Mouse (Mus musculus): ENCODE measurements at regions not wholly inside any gene's neighbourhood (a gene's known extent, or its start where the extent isn't known, plus 50 kb on each side); places are given as distances from the start of the nearest gene placed in this dataset.

DNA sequence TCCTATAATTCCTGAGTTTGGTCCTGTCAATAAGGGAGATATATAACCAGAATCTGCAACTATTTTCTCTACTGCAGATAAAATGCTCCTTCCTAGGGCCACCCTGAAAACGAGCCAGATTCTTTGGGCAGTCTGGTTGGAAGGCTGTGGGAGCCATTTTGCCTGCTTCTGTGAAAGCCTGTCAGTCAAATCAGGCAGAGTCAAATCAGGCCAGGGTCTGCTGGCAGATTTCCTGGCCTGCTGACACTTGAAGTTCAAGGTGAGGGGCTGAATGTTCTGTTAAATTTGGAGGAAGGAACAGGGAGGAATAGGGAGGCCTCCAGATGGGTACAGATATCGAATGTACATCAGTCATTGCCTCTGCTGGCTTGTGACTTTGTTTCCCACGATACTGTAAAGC, 206.0 kb upstream of the Pkn2 start:
- H3K36me3 ChIP-seq (ENCODE audit: control insufficient read depth, insufficient read depth, low read length), result no peaks in the 10 kb centered on the region
- H3K4me1 ChIP-seq (replicated peaks; ENCODE audit: control insufficient read depth, insufficient read depth, low read length), result no peaks in the 10 kb centered on the region

DNA sequence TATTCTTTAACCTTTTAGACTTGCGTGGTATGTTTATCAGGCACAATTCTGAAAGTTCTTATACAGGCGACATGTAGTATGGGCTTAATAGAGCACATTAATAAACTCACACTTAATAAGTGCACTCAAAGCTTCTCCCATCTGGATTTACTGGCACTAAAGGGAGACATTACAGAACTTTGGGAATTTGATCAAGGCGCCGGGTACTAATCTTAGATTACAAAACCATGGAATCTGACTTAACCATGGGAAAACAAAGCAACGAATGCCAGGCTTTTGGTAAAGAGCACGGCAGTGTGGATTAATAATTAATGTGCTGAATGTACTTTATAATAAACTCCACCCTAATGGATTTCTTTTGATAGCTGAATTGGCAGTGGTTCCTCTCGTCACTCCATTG, 196.5 kb upstream of the Pkn2 start:
- WGBS, result 96% methylated on average over 7 of the region's 7 CpGs

More for the DNA sequence above, 206.0 kb upstream of the Pkn2 start:
- Histone ChIP-seq H3K27me3 (ENCODE audit: control insufficient read depth, insufficient read depth, low read length) (no peaks in the 10 kb centered on the region), H3K27ac (ENCODE audit: control insufficient read depth, insufficient read depth, low read length) (no peak overlapping the region), H3K4me3 (ENCODE audit: control insufficient read depth, insufficient read depth, low read length) (no peak overlapping the region)
- TF ChIP-seq CTCF (IDR thresholded peaks at IDR 0.05; ENCODE audit: borderline replicate concordance, control insufficient read depth, extremely low read depth, insufficient read depth, low read length, poor library complexity) (no peak), POLR2A (IDR thresholded peaks at IDR 0.05; ENCODE audit: control insufficient read depth, extremely low read depth, insufficient read depth, low read length, poor library complexity) (no peak)
- WGBS, result 81% methylated on average over 3 of the region's 3 CpGs
- no peak for DNase-seq

DNA sequence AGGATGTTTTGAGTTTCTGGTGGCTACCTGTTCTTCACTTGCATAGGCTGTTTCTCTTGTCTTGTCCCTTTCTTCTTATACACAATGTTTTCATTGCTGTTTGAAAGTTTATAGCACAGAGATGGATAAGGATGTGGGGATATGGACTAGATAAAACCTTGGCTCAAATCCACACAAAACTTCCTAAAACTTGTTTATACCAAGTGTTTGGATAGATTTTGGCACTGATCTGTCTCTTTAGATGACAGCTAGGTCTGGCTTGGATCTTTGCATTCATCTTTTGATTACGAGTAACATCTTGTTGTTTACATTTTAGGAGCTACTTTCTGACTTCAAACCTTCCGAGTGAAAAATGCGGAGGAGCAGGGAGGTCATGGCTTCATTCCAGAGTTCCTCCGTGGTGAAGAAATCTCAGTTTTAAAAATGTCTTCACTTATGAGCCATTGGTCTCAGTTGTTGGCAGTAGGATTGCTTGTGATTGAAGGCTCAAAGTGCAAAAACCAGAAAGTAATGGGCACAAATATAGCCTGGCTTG, 190.1 kb upstream of the Pkn2 start:
- 94% methylated on average over 4 of the region's 4 CpGs for WGBS
- Histone ChIP-seq H3K27me3 (ENCODE audit: control insufficient read depth, insufficient read depth, low read length) (no peaks in the 10 kb centered on the region), H3K36me3 (ENCODE audit: control insufficient read depth, insufficient read depth, low read length) (no peaks in the 10 kb centered on the region), H3K27ac (ENCODE audit: control insufficient read depth, insufficient read depth, low read length) (no peak overlapping the region), H3K4me1 (replicated peaks; ENCODE audit: control insufficient read depth, insufficient read depth, low read length) (no peaks in the 10 kb centered on the region), H3K4me3 (ENCODE audit: control insufficient read depth, insufficient read depth, low read length) (no peak overlapping the region)
- DNase-seq, result no peak
- TF ChIP-seq CTCF (IDR thresholded peaks at IDR 0.05; ENCODE audit: borderline replicate concordance, control insufficient read depth, extremely low read depth, insufficient read depth, low read length, poor library complexity), result no peak
- no peak for TF ChIP-seq POLR2A (IDR thresholded peaks at IDR 0.05; ENCODE audit: control insufficient read depth, extremely low read depth, insufficient read depth, low read length, poor library complexity)

More for the DNA sequence above, 196.5 kb upstream of the Pkn2 start:
- Histone ChIP-seq H3K4me3 (ENCODE audit: control insufficient read depth, insufficient read depth, low read length) (no peak overlapping the region), H3K27me3 (ENCODE audit: control insufficient read depth, insufficient read depth, low read length) (no peaks in the 10 kb centered on the region), H3K27ac (ENCODE audit: control insufficient read depth, insufficient read depth, low read length) (no peak overlapping the region), H3K4me1 (replicated peaks; ENCODE audit: control insufficient read depth, insufficient read depth, low read length) (no peaks in the 10 kb centered on the region), H3K36me3 (ENCODE audit: control insufficient read depth, insufficient read depth, low read length) (no peaks in the 10 kb centered on the region)
- no peak for DNase-seq
- TF ChIP-seq CTCF (IDR thresholded peaks at IDR 0.05; ENCODE audit: borderline replicate concordance, control insufficient read depth, extremely low read depth, insufficient read depth, low read length, poor library complexity) (no peak), POLR2A (IDR thresholded peaks at IDR 0.05; ENCODE audit: control insufficient read depth, extremely low read depth, insufficient read depth, low read length, poor library complexity) (no peak)

DNA sequence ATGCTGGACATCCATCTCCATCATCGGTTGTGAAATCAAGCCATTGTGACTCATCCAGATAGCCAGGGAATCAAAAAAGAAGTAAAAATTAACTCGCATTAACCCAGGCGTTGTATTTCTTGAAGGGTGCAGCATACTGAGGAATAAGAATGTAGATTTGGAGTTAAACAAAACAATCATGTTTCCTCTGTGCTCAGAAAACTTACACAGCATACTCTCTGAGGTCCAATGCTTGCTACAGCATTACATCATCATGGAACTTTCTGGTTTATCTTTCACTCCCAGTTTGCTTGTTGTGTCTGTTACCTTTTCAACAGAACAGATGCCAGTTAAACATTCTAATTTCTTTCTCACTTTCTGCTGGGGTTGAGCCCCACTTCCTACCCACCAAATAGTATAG, 173.1 kb upstream of the Pkn2 start:
- H3K27me3 ChIP-seq (ENCODE audit: control insufficient read depth, insufficient read depth, low read length), result no peaks in the 10 kb centered on the region
- no peak for DNase-seq
- no peaks in the 10 kb centered on the region for H3K4me1 ChIP-seq (replicated peaks; ENCODE audit: control insufficient read depth, insufficient read depth, low read length)
- H3K4me3 ChIP-seq (ENCODE audit: control insufficient read depth, insufficient read depth, low read length), result no peak overlapping the region
- TF ChIP-seq CTCF (IDR thresholded peaks at IDR 0.05; ENCODE audit: borderline replicate concordance, control insufficient read depth, extremely low read depth, insufficient read depth, low read length, poor library complexity) (no peak), POLR2A (IDR thresholded peaks at IDR 0.05; ENCODE audit: control insufficient read depth, extremely low read depth, insufficient read depth, low read length, poor library complexity) (no peak)
- H3K36me3 ChIP-seq (ENCODE audit: control insufficient read depth, insufficient read depth, low read length), result no peaks in the 10 kb centered on the region
- no peak overlapping the region for H3K27ac ChIP-seq (ENCODE audit: control insufficient read depth, insufficient read depth, low read length)
- 97% methylated on average over 3 of the region's 3 CpGs for WGBS

DNA sequence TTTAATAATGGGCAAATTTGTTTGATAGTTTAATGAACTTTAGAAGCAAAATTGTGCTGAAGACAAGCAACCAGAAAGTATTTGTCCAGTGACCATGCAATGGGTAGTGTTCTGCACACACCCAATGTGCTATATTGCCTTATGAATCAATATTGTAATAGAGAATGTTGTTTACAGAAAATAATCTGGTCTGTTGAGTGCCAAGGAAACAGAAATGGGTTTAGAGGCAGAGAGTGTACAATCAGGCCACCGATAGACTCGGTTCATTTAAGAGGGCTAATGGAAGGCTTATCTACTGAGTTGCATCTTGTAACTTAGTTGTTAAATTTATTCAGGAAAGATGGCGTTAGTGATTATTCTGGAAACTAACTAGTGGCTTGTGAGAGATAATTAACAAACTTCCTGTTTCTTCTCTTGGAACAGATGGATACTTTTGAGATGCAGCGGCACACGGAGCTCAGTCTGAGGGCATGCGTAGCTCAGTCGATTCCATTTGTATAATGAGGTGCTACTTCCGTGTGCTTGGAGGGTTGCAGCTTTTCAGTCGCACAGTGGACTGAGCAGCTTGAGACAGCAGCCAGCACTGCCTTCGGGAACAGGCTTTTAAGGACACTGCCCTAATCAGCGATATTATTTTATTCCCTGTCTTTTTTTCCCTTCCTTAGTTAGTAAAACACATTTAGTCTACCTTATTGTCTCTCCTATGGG, 171.6 kb upstream of the Pkn2 start:
- TF ChIP-seq POLR2A (IDR thresholded peaks at IDR 0.05; ENCODE audit: control insufficient read depth, extremely low read depth, insufficient read depth, low read length, poor library complexity), result no peak
- TF ChIP-seq CTCF (IDR thresholded peaks at IDR 0.05; ENCODE audit: borderline replicate concordance, control insufficient read depth, extremely low read depth, insufficient read depth, low read length, poor library complexity), result no peak
- Histone ChIP-seq H3K36me3 (ENCODE audit: control insufficient read depth, insufficient read depth, low read length) (no peaks in the 10 kb centered on the region), H3K4me3 (ENCODE audit: control insufficient read depth, insufficient read depth, low read length) (no peak overlapping the region), H3K4me1 (replicated peaks; ENCODE audit: control insufficient read depth, insufficient read depth, low read length) (no peaks in the 10 kb centered on the region), H3K27me3 (ENCODE audit: control insufficient read depth, insufficient read depth, low read length) (no peaks in the 10 kb centered on the region), H3K27ac (ENCODE audit: control insufficient read depth, insufficient read depth, low read length) (no peak overlapping the region)
- no peak for DNase-seq
- 96% methylated on average over 11 of the region's 11 CpGs for WGBS

DNA sequence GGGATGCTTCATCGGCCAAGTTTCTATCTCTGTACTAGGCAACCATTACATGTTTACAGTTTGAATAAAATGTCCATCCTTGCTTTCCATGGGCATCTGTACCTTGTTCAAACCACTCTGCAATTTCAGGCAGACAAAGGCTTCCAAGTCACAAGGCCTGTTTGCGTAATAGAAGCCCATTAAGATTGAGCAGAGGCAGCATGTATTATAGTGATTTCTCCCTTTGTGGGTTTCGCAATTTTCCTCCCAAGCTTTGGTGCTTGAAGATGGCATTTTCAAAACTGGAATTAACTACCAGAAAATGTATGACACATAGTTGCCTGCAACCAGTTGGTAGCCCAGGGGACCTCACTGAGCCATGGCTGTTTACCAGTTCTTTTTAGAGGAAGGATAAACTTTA, 158.9 kb upstream of the Pkn2 start:
- DNase-seq, result no peak
- Histone ChIP-seq H3K4me1 (replicated peaks; ENCODE audit: control insufficient read depth, insufficient read depth, low read length) (no peaks in the 10 kb centered on the region), H3K4me3 (ENCODE audit: control insufficient read depth, insufficient read depth, low read length) (no peak overlapping the region), H3K27ac (ENCODE audit: control insufficient read depth, insufficient read depth, low read length) (no peak overlapping the region), H3K36me3 (ENCODE audit: control insufficient read depth, insufficient read depth, low read length) (no peaks in the 10 kb centered on the region), H3K27me3 (ENCODE audit: control insufficient read depth, insufficient read depth, low read length) (no peaks in the 10 kb centered on the region)
- TF ChIP-seq POLR2A (IDR thresholded peaks at IDR 0.05; ENCODE audit: control insufficient read depth, extremely low read depth, insufficient read depth, low read length, poor library complexity) (no peak), CTCF (IDR thresholded peaks at IDR 0.05; ENCODE audit: borderline replicate concordance, control insufficient read depth, extremely low read depth, insufficient read depth, low read length, poor library complexity) (no peak)
- WGBS, result 92% methylated on average over 3 of the region's 3 CpGs

All from thymus, adult 2 months (tissue).